Mouse (Mus musculus) activated CD4-positive, CD25-positive, alpha-beta regulatory T cell, adult 4 months (primary cell): ENCODE data around the gene Epop. TPM values are rescaled to one million over a fixed set of nuclear protein-coding genes. Genes with fewer than 3 reads are reported as not detected.
"Not testable (repeated sequence)": the region's sequence is repeated elsewhere in the genome, so short reads cannot be mapped to it uniquely, and the experiment has no call there.

Experiments
- ATAC-seq: one replicate; pipeline ENCODE4 v1.8.0; 2017
- polyA plus RNA-seq, 2 experiments: library from polyadenylated mRNA; unstranded; fragments of 100-300 nt; shearing (Covaris generic); gene quantifications; one replicate each; pipeline ENCODE4 v1.2.1; 2017

Gene Epop
- polyA plus RNA-seq, 2 experiments from 2014 or later: 0.40 to 0.61 TPM

- ATAC-seq: peak; percentile 35
Measured at GRCm38 (mm10) chr11:97659990-97660714, 30.6 kb upstream of the Epop start.

GRCm38 (mm10) chr11:97659267-97659989 is 29.9 kb upstream of the Epop start:
- ATAC-seq: peak; percentile 58

GRCm38 (mm10) chr11:97658751-97659266 is 29.3 kb upstream of the Epop start:
- no peak for ATAC-seq

GRCm38 (mm10) chr11:97657967-97658366 is 28.5 kb upstream of the Epop start:
- not testable (repeated sequence) for ATAC-seq

GRCm38 (mm10) chr11:97657184-97657945 is 27.9 kb upstream of the Epop start:
- ATAC-seq: no peak

- ATAC-seq: no peak
Measured at GRCm38 (mm10) chr11:97656269-97656971, 26.9 kb upstream of the Epop start.

GRCm38 (mm10) chr11:97654210-97654609 is 24.7 kb upstream of the Epop start:
- ATAC-seq: no peak

- ATAC-seq: not testable (repeated sequence)
Measured at GRCm38 (mm10) chr11:97653376-97653775, 23.9 kb upstream of the Epop start.

- ATAC-seq: no peak
Measured at GRCm38 (mm10) chr11:97650341-97650740, 20.8 kb upstream of the Epop start.

- not testable (repeated sequence) for ATAC-seq
Measured at GRCm38 (mm10) chr11:97648541-97648940, 19.0 kb upstream of the Epop start.

- no peak for ATAC-seq
Measured at GRCm38 (mm10) chr11:97644834-97645233, 15.3 kb upstream of the Epop start.

GRCm38 (mm10) chr11:97643380-97644055 is 14.0 kb upstream of the Epop start:
- no peak for ATAC-seq

- no peak for ATAC-seq
Measured at GRCm38 (mm10) chr11:97642746-97643145, 13.2 kb upstream of the Epop start.

- ATAC-seq: no peak
Measured at GRCm38 (mm10) chr11:97641668-97642067, 12.2 kb upstream of the Epop start.

GRCm38 (mm10) chr11:97635468-97636019 is 6.0 kb upstream of the Epop start:
- no peak for ATAC-seq

GRCm38 (mm10) chr11:97632440-97632839 is 2.9 kb upstream of the Epop start:
- ATAC-seq: not testable (repeated sequence)

- peak; percentile 59 for ATAC-seq
Measured at GRCm38 (mm10) chr11:97631938-97632337, 2.4 kb upstream of the Epop start.

GRCm38 (mm10) chr11:97631500-97631899 is 2.0 kb upstream of the Epop start:
- ATAC-seq: no peak

GRCm38 (mm10) chr11:97631046-97631445 is 1.5 kb upstream of the Epop start:
- ATAC-seq: no peak

- ATAC-seq: no peak
Measured at GRCm38 (mm10) chr11:97628568-97629518, 659 bp downstream of the Epop start.

GRCm38 (mm10) chr11:97628303-97628567 is 1.3 kb downstream of the Epop start:
- no peak for ATAC-seq
